Mouse (Mus musculus): ENCODE measurements around the gene Tomm20. TPM values are rescaled to one million over a fixed set of nuclear protein-coding genes. Genes with fewer than 3 reads are reported as not detected.
A peak's percentile ranks its signal among the peaks of the same experiment; 100 is the strongest.

Gene Tomm20
- polyA plus RNA-seq, 1 experiment from 2014 or later, result 194 TPM

DNA sequence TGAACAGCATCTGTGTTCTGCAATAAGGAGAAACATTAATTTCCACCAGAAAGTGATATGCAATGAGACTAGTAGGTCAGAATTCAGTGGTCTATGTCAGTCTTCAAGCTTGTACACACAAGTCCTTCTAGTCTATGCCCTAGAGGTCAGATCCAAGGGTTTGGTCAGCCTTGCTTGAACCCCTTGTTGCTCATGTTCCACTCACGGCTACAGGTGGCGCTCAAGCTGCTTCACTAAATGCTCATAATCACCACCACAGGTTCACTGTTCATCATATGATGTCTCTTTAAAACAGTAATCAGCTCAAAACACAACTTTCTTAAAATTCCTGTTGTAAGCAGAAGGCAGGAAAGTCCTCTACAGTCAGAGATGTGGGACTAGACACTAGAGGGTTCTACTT, 3.9 kb upstream of the Tomm20 start:
- Histone ChIP-seq H3K27me3 (no peaks in the 10 kb centered on the region), H3K9ac (no peak overlapping the region), H3K4me2 (no peak overlapping the region), H3K9me3 (no peaks in the 10 kb centered on the region), H3K4me1 (peaks cover 8% of the 10 kb centered on the region), H3K4me3 (replicated peaks) (no peak overlapping the region), H3K27ac (no peak overlapping the region), H3K36me3 (replicated peaks) (peaks cover 61% of the 10 kb centered on the region)
- no peak for ATAC-seq (ENCODE audit: low FRiP score)
- WGBS, result 77% methylated on average over 2 of the region's 2 CpGs

DNA sequence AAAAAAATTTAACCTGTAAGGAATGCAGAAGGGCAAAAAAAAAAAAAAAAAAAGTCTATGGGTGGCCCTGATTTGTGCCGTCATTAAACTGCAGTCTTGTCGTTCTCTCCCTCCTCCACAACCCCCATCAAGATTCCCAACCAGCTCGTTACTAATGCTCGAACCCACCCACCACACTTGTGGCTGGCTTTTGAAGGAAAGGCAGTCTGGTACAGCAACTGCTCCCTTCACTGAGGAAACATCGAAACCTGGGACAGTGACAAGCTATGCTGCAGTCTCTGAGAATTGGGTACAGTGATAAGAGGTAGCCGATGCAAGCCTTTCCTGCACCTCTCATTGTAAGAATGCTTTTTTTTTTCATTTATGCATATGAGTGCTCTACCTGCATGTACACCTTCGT, 800 bp upstream of the Tomm20 start:
- no peak overlapping the region for H3K9ac ChIP-seq
- WGBS, result 70% methylated on average over 7 of the region's 7 CpGs
- H3K27me3 ChIP-seq, result no peaks in the 10 kb centered on the region
- no peaks in the 10 kb centered on the region for H3K9me3 ChIP-seq
- H3K4me3 ChIP-seq (replicated peaks), result no peak overlapping the region
- no peak for ATAC-seq (ENCODE audit: low FRiP score)
- no peak overlapping the region for H3K4me2 ChIP-seq
- no peak overlapping the region for H3K27ac ChIP-seq
- peaks cover 23% of the 10 kb centered on the region for H3K4me1 ChIP-seq
- peaks cover 34% of the 10 kb centered on the region for H3K36me3 ChIP-seq (replicated peaks)

DNA sequence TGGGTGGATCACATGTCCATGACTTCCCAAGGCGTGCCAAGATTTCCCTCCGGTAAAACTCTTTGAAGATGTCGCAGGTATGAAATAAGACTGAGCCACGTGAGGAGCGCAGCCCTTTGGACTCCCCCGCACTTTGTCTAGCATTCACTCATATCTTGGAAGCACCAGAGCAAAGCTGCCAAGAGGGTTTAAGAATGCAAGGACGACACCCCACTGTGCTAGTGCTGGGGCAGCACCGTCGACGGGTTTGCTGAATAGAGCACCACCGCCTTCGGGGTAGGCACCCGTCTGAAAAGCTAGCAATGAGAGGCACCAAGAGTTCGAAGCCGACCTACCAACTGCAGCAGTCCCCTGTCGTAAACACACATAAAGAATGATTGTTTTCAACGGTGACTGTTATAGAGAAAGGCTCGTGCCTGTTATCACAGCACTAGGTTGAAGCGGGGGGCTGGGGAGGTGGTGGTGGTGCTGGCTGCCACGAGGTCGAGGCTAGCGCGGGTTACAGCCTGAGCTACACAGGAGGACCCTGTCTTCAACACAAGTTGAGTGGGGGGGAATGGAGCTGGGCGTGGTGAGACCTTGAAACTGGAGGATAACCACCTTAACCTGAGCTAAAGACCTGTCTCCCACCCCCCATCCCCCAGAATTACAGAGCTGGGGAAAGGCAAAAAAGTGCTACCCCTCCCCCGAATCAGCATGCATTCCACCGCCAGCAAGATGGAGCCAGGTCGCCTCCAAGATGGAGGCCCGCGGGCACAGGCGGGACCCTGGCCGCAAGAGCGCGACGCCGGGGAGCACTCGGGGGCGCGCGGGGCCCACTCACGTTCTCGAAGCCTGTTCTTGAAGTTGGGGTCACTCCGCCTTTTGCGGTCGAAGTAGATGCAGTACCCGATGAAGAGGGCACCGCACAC, 608 bp downstream of the Tomm20 start:
- H3K9me3 ChIP-seq, result no peaks in the 10 kb centered on the region
- peak; percentile 77 for ATAC-seq (ENCODE audit: low FRiP score)
- H3K9ac ChIP-seq, result peak overlapping the region; percentile 87
- H3K36me3 ChIP-seq (replicated peaks), result peaks cover 20% of the 10 kb centered on the region
- no peaks in the 10 kb centered on the region for H3K27me3 ChIP-seq
- peak overlapping the region; percentile 86 for H3K27ac ChIP-seq
- peaks cover 23% of the 10 kb centered on the region for H3K4me1 ChIP-seq
- WGBS, result under 1% methylated on average over 46 of the region's 46 CpGs
- peak overlapping the region; percentile 93 for H3K4me2 ChIP-seq
- peak overlapping the region; percentile 77 for H3K4me3 ChIP-seq (replicated peaks)

DNA sequence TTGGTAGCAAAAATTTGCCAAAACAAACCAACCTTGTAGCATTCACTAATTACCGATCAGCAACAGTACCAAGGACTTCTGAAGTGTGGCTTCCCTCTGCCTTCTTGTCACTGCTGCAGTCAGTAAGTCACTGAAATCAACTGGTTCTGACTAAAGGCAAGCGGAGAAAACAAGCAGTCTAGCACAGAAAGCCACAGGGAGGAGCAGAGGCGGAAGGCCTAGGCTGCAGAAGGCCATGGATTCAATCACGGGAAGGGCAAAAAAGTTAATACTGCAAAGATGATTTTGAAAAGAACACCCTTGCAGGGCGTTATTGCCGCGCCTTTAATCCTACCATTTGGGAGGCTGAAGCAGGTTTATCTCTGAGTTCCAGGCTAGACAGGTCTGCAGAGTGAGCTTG, 2.1 kb downstream of the Tomm20 start:
- Histone ChIP-seq H3K36me3 (replicated peaks) (peaks cover 22% of the 10 kb centered on the region), H3K4me3 (replicated peaks) (peak overlapping the region; percentile 77), H3K4me1 (peaks cover 23% of the 10 kb centered on the region), H3K9me3 (no peaks in the 10 kb centered on the region), H3K27me3 (no peaks in the 10 kb centered on the region), H3K4me2 (peak overlapping the region; percentile 93; the same call in 1 of the 2 replicates), H3K9ac (no peak overlapping the region), H3K27ac (no peak overlapping the region)
- ATAC-seq (ENCODE audit: low FRiP score), result no peak
- WGBS, result 92% methylated on average over 7 of the region's 7 CpGs

DNA sequence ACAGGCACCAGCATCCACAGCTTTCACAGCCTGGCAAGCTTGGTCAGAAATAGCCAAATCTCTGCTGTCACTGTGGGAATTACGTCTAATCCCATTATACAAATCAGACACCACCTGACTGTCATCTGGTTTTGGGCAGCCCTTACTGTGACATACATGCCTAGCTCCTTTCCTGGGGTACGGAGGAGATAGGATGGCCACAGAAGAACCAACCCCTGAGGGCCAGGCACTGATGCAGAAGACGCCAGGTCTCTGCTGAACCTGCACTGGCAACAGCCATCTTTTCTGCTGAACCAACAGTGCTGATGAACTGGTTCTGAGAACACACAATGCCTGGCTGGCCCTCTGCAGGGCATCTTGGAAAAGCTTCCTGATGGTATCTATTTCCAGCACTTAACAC, 8.3 kb downstream of the Tomm20 start:
- no peak overlapping the region for H3K4me2 ChIP-seq
- H3K27me3 ChIP-seq, result no peaks in the 10 kb centered on the region
- H3K9ac ChIP-seq, result no peak overlapping the region
- no peaks in the 10 kb centered on the region for H3K9me3 ChIP-seq
- WGBS, result 88% methylated on average over 3 of the region's 3 CpGs
- peaks cover 66% of the 10 kb centered on the region for H3K36me3 ChIP-seq (replicated peaks)
- no peak overlapping the region for H3K4me3 ChIP-seq (replicated peaks)
- H3K27ac ChIP-seq, result no peak overlapping the region
- ATAC-seq (ENCODE audit: low FRiP score), result no peak
- H3K4me1 ChIP-seq, result peaks cover 4% of the 10 kb centered on the region; the same call in 1 of the 2 replicates

DNA sequence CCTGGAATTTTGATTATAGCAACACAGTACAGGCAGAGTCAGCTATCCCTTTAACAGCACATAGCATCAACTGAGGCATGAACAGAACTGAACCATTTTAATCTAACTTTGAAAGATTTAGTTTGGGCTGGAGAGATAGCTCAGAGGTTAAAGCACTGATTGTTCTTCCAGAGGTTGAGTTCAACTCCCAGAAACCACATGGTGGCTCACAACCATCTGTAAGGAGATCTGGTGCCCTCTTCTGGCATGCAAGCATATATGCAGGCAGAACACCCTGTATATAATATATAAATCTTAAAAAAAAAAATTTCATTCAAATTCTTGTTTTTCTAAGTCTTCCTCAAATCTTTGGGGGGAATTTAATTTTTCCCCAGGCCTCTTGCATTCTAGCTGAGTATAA, 9.7 kb downstream of the Tomm20 start:
- H3K27me3 ChIP-seq, result no peaks in the 10 kb centered on the region
- H3K4me3 ChIP-seq (replicated peaks), result no peak overlapping the region
- peaks cover 80% of the 10 kb centered on the region for H3K36me3 ChIP-seq (replicated peaks)
- no peaks in the 10 kb centered on the region for H3K9me3 ChIP-seq
- H3K4me1 ChIP-seq, result no peaks in the 10 kb centered on the region
- H3K27ac ChIP-seq, result no peak overlapping the region
- H3K9ac ChIP-seq, result no peak overlapping the region
- ATAC-seq (ENCODE audit: low FRiP score), result no peak
- no peak overlapping the region for H3K4me2 ChIP-seq

DNA sequence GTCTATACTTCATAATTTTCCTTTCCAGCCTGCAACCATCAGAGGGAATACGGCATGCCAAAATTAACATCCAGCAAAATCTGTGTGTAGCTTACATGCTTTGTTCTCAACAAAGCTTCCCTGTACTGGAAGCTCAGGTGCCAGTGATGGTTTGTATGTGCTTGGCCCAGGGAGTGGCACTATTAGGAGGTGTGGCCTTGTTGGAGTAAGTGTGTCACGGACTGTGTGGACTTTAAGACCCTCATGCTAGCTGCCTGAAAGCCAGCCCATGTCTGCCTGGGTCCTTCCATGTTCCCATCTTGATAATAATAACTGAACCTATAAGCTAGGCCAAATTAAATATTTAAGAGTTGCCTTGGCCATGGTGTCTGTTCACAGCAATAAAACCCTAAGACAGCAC, 10.3 kb downstream of the Tomm20 start:
- WGBS, result 93% methylated on average over 2 of the region's 2 CpGs
- no peaks in the 10 kb centered on the region for H3K9me3 ChIP-seq
- no peak for ATAC-seq (ENCODE audit: low FRiP score)
- H3K4me1 ChIP-seq, result no peaks in the 10 kb centered on the region
- peaks cover 85% of the 10 kb centered on the region for H3K36me3 ChIP-seq (replicated peaks)
- no peak overlapping the region for H3K4me3 ChIP-seq (replicated peaks)
- H3K9ac ChIP-seq, result no peak overlapping the region
- H3K4me2 ChIP-seq, result no peak overlapping the region
- H3K27ac ChIP-seq, result no peak overlapping the region
- no peaks in the 10 kb centered on the region for H3K27me3 ChIP-seq

DNA sequence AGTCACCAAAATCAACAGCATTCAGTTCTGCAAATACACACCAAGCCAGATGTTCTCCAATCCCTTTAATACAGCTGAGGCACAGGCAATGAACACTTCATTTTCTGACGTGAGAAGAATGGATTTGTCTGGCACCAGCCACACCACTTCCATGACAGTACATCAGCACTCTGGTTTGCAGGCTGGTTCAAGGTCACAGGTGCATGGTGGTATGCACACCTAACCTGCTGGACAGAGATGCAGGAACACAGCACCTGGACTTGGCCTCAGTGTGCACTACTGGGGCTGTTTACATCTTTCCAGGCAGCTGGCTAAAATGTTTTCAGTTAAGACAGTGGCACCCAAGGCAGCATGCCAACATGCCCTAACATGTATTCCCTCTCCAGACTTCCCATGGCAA, 13.0 kb downstream of the Tomm20 start:
- H3K27me3 ChIP-seq, result no peaks in the 10 kb centered on the region
- peaks cover 74% of the 10 kb centered on the region for H3K36me3 ChIP-seq (replicated peaks)
- 82% methylated on average over 1 of the region's 1 CpGs for WGBS
- no peaks in the 10 kb centered on the region for H3K9me3 ChIP-seq
- H3K9ac ChIP-seq, result no peak overlapping the region
- H3K27ac ChIP-seq, result no peak overlapping the region
- no peak overlapping the region for H3K4me3 ChIP-seq (replicated peaks)
- H3K4me2 ChIP-seq, result no peak overlapping the region
- H3K4me1 ChIP-seq, result no peaks in the 10 kb centered on the region
- ATAC-seq (ENCODE audit: low FRiP score), result no peak

DNA sequence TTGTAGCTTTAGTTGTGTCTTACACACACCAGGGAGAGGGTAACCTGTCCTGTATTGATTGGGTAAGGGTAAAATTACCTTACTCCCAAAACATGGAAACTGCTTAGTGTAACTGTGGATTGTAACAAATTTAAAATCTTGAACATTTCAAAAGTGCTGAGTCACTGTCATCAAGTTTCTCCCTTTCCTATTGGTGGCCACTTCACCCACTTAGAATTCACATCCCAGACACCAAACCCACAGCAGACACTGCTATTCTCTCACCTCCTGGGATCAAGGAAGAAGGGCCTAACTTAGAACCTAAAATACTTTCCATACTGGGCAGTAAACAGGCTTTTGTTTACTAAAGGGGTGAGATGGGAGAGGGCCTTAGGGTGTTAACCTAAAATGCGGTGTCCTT, 13.4 kb downstream of the Tomm20 start:
- ATAC-seq (ENCODE audit: low FRiP score), result no peak
- no peak overlapping the region for H3K4me3 ChIP-seq (replicated peaks)
- 95% methylated on average over 1 of the region's 1 CpGs for WGBS
- no peaks in the 10 kb centered on the region for H3K27me3 ChIP-seq
- peaks cover 70% of the 10 kb centered on the region for H3K36me3 ChIP-seq (replicated peaks)
- H3K27ac ChIP-seq, result no peak overlapping the region
- H3K9me3 ChIP-seq, result no peaks in the 10 kb centered on the region
- no peak overlapping the region for H3K4me2 ChIP-seq
- no peaks in the 10 kb centered on the region for H3K4me1 ChIP-seq
- H3K9ac ChIP-seq, result no peak overlapping the region

DNA sequence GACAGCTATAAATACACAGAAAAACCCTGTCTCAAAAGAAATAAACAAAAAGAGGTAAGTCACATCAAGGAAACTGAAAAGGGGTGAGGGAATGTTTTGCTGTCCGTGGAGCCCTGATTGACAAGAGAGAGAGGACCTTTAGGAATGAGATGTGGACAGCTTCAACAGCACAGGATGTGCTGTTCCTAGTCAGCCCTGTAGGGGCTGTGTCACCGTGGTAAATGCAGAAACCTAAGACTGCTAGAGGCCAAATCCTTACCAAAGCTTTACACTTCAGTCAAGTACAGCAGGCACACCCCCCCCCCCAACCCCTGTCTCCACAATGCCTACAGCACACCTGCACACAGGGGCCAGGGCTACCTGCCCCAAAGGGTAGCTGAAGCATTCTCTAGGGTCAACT, 13.9 kb downstream of the Tomm20 start:
- Histone ChIP-seq H3K4me2 (no peak overlapping the region), H3K36me3 (replicated peaks) (peaks cover 65% of the 10 kb centered on the region), H3K27me3 (no peaks in the 10 kb centered on the region), H3K4me3 (replicated peaks) (no peak overlapping the region), H3K4me1 (no peaks in the 10 kb centered on the region), H3K9me3 (no peaks in the 10 kb centered on the region), H3K27ac (no peak overlapping the region), H3K9ac (no peak overlapping the region)
- 56% methylated on average over 2 of the region's 2 CpGs for WGBS
- no peak for ATAC-seq (ENCODE audit: low FRiP score)

DNA sequence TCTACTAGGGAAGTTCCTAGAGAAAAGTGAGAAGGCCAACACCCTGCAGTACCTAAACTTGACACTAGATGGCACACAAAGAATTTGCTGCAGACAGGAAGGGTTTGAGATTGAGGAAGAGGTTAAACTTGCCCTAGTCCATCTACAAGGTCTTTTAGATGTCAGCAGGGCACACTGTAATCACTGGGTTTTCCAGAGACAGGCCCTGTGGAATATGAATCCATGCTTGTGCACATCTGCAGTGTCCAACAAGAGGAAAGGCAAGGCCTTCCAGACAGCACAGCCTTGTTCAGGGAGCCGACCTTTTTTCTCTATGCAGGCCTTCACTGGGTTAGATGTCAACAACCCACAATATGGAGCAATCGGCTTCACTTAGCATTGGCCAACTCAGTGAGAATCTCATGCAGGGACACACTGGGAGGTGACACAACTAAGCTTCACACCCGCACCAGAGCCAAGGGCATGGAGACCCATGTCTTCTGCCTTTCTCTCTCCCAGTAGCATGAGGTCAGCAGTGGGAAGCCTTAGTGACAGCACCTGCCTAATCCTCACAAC, 16.0 kb downstream of the Tomm20 start:
- Histone ChIP-seq H3K36me3 (replicated peaks) (peaks cover 56% of the 10 kb centered on the region), H3K9me3 (no peaks in the 10 kb centered on the region), H3K4me3 (replicated peaks) (no peak overlapping the region), H3K27me3 (no peaks in the 10 kb centered on the region), H3K9ac (no peak overlapping the region), H3K27ac (no peak overlapping the region), H3K4me1 (no peaks in the 10 kb centered on the region), H3K4me2 (no peak overlapping the region)
- 0 out of 2 replicates have a peak, but pooled peaks have one; percentile 24 for ATAC-seq (ENCODE audit: low FRiP score)
- WGBS, result 84% methylated on average over 3 of the region's 3 CpGs

DNA sequence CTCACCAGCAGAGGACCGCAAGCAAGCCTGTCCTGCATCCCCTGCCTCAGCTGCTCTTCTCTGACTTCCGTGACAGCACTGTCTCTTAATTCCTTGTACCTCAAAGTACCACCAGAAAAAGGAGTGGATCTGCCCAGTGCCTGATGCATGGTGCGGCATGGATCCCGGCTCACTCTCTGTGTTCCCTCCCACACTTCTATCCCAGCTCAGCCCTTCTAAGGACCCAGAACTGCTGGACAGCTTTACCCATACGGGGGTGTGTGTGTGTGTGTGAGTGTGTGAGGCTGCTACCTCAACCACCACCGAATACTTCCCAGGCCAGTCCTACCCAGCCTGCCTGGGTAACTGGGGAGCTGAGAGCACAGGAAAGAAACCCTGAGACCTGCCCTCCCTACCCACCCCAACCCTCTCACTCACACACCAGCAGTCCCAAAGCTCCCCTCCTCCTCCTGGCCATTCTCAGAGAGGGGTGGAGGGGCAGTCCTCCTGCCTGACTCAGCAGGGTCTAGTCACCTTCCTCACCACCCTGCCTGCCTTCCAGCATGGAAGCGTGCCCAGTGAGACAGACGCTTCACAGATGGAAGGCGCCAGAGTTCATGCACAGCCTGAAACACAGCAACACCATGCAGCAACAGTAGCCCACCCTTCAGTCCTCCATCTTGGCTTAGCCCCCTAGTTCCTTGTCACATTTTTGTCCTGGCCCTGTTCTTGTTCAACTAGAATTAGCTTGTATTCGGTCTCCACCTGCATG, 16.7 kb downstream of the Tomm20 start:
- Histone ChIP-seq H3K4me3 (replicated peaks) (no peak overlapping the region), H3K4me2 (no peak overlapping the region), H3K4me1 (no peaks in the 10 kb centered on the region), H3K36me3 (replicated peaks) (peaks cover 52% of the 10 kb centered on the region), H3K9ac (no peak overlapping the region), H3K27me3 (no peaks in the 10 kb centered on the region), H3K27ac (no peak overlapping the region), H3K9me3 (no peaks in the 10 kb centered on the region)
- WGBS, result 92% methylated on average over 10 of the region's 10 CpGs
- 0 out of 2 replicates have a peak, but pooled peaks have one; percentile 15 for ATAC-seq (ENCODE audit: low FRiP score)
